Mouse (Mus musculus): Measurements from ENCODE around the gene Homez. TPM values are rescaled to one million over a fixed set of nuclear protein-coding genes. Genes with fewer than 3 reads are reported as not detected.

The Homez gene
- polyA plus RNA-seq (2014; fragmentation: Illumina TruSeq; extraction: RNeasy Lipid Tissue Mini Kit (QIAGEN cat#74804); ENCODE audit: low read depth, low replicate concordance), result 7.2 TPM

DNA sequence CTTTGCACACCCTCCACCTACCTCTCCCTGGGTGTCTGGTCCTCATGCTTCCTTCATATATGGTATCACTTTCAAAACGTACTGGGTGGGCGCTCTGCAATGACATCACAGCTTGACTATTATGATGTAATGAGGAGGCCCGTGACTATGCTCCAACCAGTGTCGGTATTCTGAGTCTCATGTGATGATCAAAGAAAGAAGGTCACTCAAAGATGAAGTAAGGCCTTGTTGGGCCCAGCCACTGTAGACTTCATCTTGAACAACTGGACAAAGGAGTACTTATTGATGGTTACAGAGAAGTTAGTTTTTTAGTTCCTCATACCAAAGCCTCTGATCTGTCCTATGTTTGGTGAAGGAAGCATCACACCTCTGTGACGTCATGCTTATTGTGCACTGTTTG, at the start of gene Homez:
Gene Homez, minus strand, starts transcription at position 101 of the 400 bp plus-strand sequence.

DNA sequence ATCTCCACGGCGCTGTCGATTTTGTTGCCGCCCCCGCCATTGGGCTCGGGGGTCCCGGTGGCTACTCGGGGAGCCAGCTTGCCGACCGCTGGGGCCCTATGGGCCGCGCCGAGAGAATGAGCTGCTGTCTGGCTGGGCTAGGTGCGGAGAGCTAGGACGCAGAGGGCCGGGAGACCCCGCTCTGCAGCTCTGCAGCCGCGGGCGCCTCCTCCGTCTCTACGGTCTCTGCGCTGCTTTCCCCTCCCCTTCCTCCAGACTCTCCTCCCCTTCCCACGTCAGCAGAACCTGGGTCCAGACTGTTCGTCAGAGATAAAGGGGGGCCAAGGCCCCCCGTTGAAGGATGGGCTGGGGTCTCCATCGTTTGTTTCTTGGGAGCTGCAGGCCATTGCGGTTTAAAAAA, 42.1 kb upstream of the Homez start, which contains the start of gene Slc22a17:
Gene Slc22a17, minus strand, starts transcription at position 247 of the 400 bp plus-strand sequence.

DNA sequence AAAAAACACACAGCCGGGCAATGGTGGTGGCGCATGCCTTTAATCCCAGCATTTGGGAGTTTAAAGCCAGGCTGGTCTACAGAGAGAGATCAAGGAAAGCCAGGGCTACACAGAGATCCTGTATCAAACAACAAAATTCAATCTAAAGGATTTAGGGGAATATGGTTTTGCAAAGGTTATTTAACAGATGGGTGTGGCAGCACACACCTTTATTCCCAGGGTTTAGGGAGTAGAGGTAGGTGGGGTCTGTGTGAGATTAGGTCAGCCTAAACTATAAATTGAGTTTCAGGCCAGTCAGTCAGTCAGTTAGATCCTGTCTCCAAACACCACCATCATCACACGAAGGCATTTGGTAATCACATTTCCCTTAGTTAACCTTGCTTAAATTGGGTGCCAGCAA, 21.4 kb upstream of the Homez start, which contains the start of gene Pabpn1:
Gene Pabpn1, plus strand, starts transcription at position 301 of the 400 bp plus-strand sequence.

DNA sequence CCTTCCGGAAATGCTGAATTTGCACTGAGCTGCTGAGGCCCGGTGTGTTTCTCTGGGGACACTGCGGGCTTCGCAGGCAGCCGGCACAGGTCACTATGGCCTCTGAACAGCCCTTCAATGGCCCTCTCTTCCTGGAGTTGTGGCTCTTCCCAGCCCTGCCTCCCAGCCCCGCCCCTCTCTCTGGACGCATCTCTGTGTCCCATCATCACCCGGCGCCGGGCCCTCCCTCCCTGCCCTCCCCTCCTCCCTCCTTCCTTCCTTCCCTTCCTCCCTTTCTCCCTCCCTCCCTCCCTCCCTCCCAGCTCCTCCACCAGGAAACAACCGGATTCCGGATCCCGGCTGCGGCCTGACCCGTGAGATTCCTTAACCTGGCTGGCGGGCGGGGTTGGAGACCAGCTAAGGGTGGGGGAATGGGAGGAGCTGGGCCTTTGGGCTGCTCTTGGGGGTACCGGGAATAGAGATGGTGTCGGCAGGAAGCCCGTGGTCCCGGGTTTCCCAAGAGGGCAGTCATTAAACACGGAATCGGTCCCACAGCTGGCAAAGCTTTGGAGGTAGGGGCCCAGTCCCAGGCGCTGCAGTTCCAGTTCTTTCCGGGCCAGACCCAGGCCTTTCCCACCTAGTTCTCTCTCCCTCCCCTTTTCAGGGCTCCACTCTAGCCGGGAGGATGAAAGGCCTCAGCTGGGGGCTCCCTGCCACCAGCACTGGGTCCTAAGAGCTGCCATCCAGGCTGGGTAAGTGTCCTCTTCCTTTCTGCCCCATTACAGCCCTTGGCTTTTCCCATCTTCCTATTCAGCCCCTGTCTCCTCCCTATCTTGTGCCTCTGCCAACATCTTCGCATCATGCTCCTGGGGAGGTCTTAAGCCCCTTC, 12.6 kb upstream of the Homez start, which contains the start of the genes Bcl2l2 and Gm20521:
Gene Bcl2l2, plus strand, starts transcription at position 224 of the 868 bp plus-strand sequence.
Gene Gm20521, plus strand, starts transcription at position 288 of the 868 bp plus-strand sequence.

DNA sequence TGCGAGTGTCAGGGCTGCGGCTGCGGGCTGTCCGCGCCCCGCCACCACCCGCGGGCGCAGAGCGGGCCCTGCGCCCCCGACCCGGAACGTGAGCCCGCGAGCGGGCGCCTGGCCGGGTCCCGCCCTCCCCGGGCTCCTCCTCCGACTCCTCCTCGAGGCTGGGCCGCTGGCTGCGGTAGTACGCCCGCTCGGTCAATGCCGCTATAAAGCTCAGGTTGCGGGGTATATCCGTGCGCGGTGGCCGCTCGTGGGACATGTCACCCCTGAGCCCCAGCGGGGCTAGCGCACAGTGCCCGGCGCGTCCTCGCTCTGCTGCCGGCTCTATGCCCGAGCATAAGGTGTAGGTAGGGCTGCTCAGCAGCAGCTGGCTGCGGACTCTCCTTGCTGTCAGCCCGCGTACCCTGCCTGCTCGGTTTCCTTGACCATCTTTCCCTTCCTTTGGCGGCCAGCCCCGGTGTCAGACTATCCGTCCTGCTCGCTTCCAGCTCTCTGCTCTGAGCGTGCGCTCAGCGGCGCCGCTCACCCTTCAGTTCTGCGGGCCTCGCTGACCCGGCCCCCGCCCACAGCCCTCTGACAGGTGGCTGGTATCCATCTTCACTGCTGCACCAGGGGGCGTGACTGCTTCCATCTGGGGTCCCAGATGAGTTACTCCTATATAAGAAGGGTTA, 6.4 kb upstream of the Homez start, which contains the start of gene Ppp1r3e:
Gene Ppp1r3e, minus strand, starts transcription at position 503 of the 668 bp plus-strand sequence.

DNA sequence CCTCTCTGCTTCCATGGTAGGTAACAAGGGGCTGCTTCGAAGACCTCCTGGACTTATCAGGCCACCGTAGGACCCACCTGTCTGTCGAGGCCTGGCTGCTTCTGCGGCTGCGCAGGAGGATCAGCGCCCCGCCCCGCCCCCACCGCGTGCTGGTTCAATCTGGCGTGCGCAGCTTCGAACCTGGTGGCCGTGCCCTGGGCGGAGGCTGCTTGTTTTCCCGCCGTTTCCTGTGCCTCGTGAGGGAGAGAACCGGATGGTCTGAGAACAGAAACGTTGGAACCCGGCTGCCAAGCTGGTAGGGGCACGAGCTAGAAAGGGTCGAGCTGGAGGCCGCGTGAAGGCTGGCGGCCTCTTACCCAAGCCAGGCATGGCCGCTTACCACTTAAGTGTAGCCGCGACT, 56.8 kb downstream of the Homez start, which contains the start of gene Rnf212b:
Gene Rnf212b, plus strand, starts transcription at position 151 of the 400 bp plus-strand sequence.

Other genes with a start within 250 kb of the Homez start
- not detected for gene Psmb11, start 249.5 kb downstream of the Homez start, polyA plus RNA-seq (2014; fragmentation: Illumina TruSeq; extraction: RNeasy Lipid Tissue Mini Kit (QIAGEN cat#74804); ENCODE audit: low read depth, low replicate concordance)
- gene Gm17606, start 230.0 kb downstream of the Homez start, polyA plus RNA-seq (2014; fragmentation: Illumina TruSeq; extraction: RNeasy Lipid Tissue Mini Kit (QIAGEN cat#74804); ENCODE audit: low read depth, low replicate concordance), result not detected
- gene Cdh24, start 229.6 kb downstream of the Homez start, polyA plus RNA-seq (2014; fragmentation: Illumina TruSeq; extraction: RNeasy Lipid Tissue Mini Kit (QIAGEN cat#74804); ENCODE audit: low read depth, low replicate concordance), result 0.32 TPM
- gene 1700123O20Rik, start 184.7 kb downstream of the Homez start, polyA plus RNA-seq (2014; fragmentation: Illumina TruSeq; extraction: RNeasy Lipid Tissue Mini Kit (QIAGEN cat#74804); ENCODE audit: low read depth, low replicate concordance), result 22.7 TPM
- 196 TPM for gene Acin1, start 184.0 kb downstream of the Homez start, polyA plus RNA-seq (2014; fragmentation: Illumina TruSeq; extraction: RNeasy Lipid Tissue Mini Kit (QIAGEN cat#74804); ENCODE audit: low read depth, low replicate concordance)
- gene Gm29776, start 172.1 kb downstream of the Homez start, polyA plus RNA-seq (2014; fragmentation: Illumina TruSeq; extraction: RNeasy Lipid Tissue Mini Kit (QIAGEN cat#74804); ENCODE audit: low read depth, low replicate concordance), result not detected
- not detected for gene Cebpe, start 158.8 kb downstream of the Homez start, polyA plus RNA-seq (2014; fragmentation: Illumina TruSeq; extraction: RNeasy Lipid Tissue Mini Kit (QIAGEN cat#74804); ENCODE audit: low read depth, low replicate concordance)
- 2.9 TPM for gene Slc7a8, start 89.0 kb downstream of the Homez start, polyA plus RNA-seq (2014; fragmentation: Illumina TruSeq; extraction: RNeasy Lipid Tissue Mini Kit (QIAGEN cat#74804); ENCODE audit: low read depth, low replicate concordance)
- not detected for gene Rnf212b, start 56.8 kb downstream of the Homez start, polyA plus RNA-seq (2014; fragmentation: Illumina TruSeq; extraction: RNeasy Lipid Tissue Mini Kit (QIAGEN cat#74804); ENCODE audit: low read depth, low replicate concordance)
- 5.7 TPM for gene Ppp1r3e, start 6.6 kb upstream of the Homez start, polyA plus RNA-seq (2014; fragmentation: Illumina TruSeq; extraction: RNeasy Lipid Tissue Mini Kit (QIAGEN cat#74804); ENCODE audit: low read depth, low replicate concordance)
- 24.1 TPM for gene Bcl2l2, start 12.4 kb upstream of the Homez start, polyA plus RNA-seq (2014; fragmentation: Illumina TruSeq; extraction: RNeasy Lipid Tissue Mini Kit (QIAGEN cat#74804); ENCODE audit: low read depth, low replicate concordance)
- not detected for gene Gm20521, start 12.5 kb upstream of the Homez start, polyA plus RNA-seq (2014; fragmentation: Illumina TruSeq; extraction: RNeasy Lipid Tissue Mini Kit (QIAGEN cat#74804); ENCODE audit: low read depth, low replicate concordance)
- 56.1 TPM for gene Pabpn1, start 21.5 kb upstream of the Homez start, polyA plus RNA-seq (2014; fragmentation: Illumina TruSeq; extraction: RNeasy Lipid Tissue Mini Kit (QIAGEN cat#74804); ENCODE audit: low read depth, low replicate concordance)
- gene Slc22a17, start 42.2 kb upstream of the Homez start, polyA plus RNA-seq (2014; fragmentation: Illumina TruSeq; extraction: RNeasy Lipid Tissue Mini Kit (QIAGEN cat#74804); ENCODE audit: low read depth, low replicate concordance), result 0.41 TPM
- gene Efs, start 55.2 kb upstream of the Homez start, polyA plus RNA-seq (2014; fragmentation: Illumina TruSeq; extraction: RNeasy Lipid Tissue Mini Kit (QIAGEN cat#74804); ENCODE audit: low read depth, low replicate concordance), result 0.28 TPM
- not detected for gene Il25, start 61.7 kb upstream of the Homez start, polyA plus RNA-seq (2014; fragmentation: Illumina TruSeq; extraction: RNeasy Lipid Tissue Mini Kit (QIAGEN cat#74804); ENCODE audit: low read depth, low replicate concordance)
- not detected for gene Cmtm5, start 65.3 kb upstream of the Homez start, polyA plus RNA-seq (2014; fragmentation: Illumina TruSeq; extraction: RNeasy Lipid Tissue Mini Kit (QIAGEN cat#74804); ENCODE audit: low read depth, low replicate concordance)
- gene Myh6, start 96.0 kb upstream of the Homez start, polyA plus RNA-seq (2014; fragmentation: Illumina TruSeq; extraction: RNeasy Lipid Tissue Mini Kit (QIAGEN cat#74804); ENCODE audit: low read depth, low replicate concordance), result not detected
- gene Gm17428, start 106.0 kb upstream of the Homez start, polyA plus RNA-seq (2014; fragmentation: Illumina TruSeq; extraction: RNeasy Lipid Tissue Mini Kit (QIAGEN cat#74804); ENCODE audit: low read depth, low replicate concordance), result not detected
- gene Myh7, start 123.7 kb upstream of the Homez start, polyA plus RNA-seq (2014; fragmentation: Illumina TruSeq; extraction: RNeasy Lipid Tissue Mini Kit (QIAGEN cat#74804); ENCODE audit: low read depth, low replicate concordance), result not detected
- gene Ngdn, start 144.5 kb upstream of the Homez start, polyA plus RNA-seq (2014; fragmentation: Illumina TruSeq; extraction: RNeasy Lipid Tissue Mini Kit (QIAGEN cat#74804); ENCODE audit: low read depth, low replicate concordance), result 7.9 TPM
- 0.54 TPM for gene Zfhx2, start 221.4 kb upstream of the Homez start, polyA plus RNA-seq (2014; fragmentation: Illumina TruSeq; extraction: RNeasy Lipid Tissue Mini Kit (QIAGEN cat#74804); ENCODE audit: low read depth, low replicate concordance)
- gene Thtpa, start 223.8 kb upstream of the Homez start, polyA plus RNA-seq (2014; fragmentation: Illumina TruSeq; extraction: RNeasy Lipid Tissue Mini Kit (QIAGEN cat#74804); ENCODE audit: low read depth, low replicate concordance), result 6.0 TPM
- gene Ap1g2, start 235.6 kb upstream of the Homez start, polyA plus RNA-seq (2014; fragmentation: Illumina TruSeq; extraction: RNeasy Lipid Tissue Mini Kit (QIAGEN cat#74804); ENCODE audit: low read depth, low replicate concordance), result 8.4 TPM
- gene Jph4, start 246.0 kb upstream of the Homez start, polyA plus RNA-seq (2014; fragmentation: Illumina TruSeq; extraction: RNeasy Lipid Tissue Mini Kit (QIAGEN cat#74804); ENCODE audit: low read depth, low replicate concordance), result 1.5 TPM